Mouse (Mus musculus): ENCODE measurements around the gene Ghrh. TPM values are rescaled to one million over a fixed set of nuclear protein-coding genes. Genes with fewer than 3 reads are reported as not detected.

Gene Ghrh
- total and polyA plus RNA-seq, 2 experiments from 2014 or later, result not detected

GRCm38 (mm10) chr2:157349121-157349778 lies 1.9 kb upstream of the Ghrh start:
- no peak overlapping the region for H3K4me2 ChIP-seq (ENCODE audit: low read depth, low read length)
- 63% methylated on average over 12 of the region's 12 CpGs for WGBS
- TF ChIP-seq CTCF (IDR thresholded peaks at IDR 0.05; ENCODE audit: low read depth) (no peak), EP300 (IDR thresholded peaks at IDR 0.05; ENCODE audit: low read depth) (no peak)
- no peak for DNase-seq (ENCODE audit: low spot score)
- no peaks in the 10 kb centered on the region for H3K36me3 ChIP-seq (replicated peaks; ENCODE audit: control insufficient read depth, insufficient read depth, low read length)
- no peaks in the 10 kb centered on the region for H3K4me1 ChIP-seq (ENCODE audit: control insufficient read depth, insufficient read depth)
- no peak for ATAC-seq (ENCODE audit: insufficient read depth, low read depth)
- no peak overlapping the region for H3K27ac ChIP-seq (ENCODE audit: low read depth)
- no peaks in the 10 kb centered on the region for H3K9me3 ChIP-seq (replicated peaks; ENCODE audit: control insufficient read depth, low read length)
- H3K9ac ChIP-seq (replicated peaks; ENCODE audit: low read depth, low read length), result no peak overlapping the region
- no peak overlapping the region for H3K4me3 ChIP-seq (ENCODE audit: low read depth, low read length)
- no peaks in the 10 kb centered on the region for H3K27me3 ChIP-seq (ENCODE audit: control insufficient read depth, insufficient read depth, low read length)

- H3K9me3 ChIP-seq (replicated peaks; ENCODE audit: control insufficient read depth, low read length), result no peaks in the 10 kb centered on the region
- H3K36me3 ChIP-seq (replicated peaks; ENCODE audit: control insufficient read depth, insufficient read depth, low read length), result no peaks in the 10 kb centered on the region
- 0 out of 2 replicates have a peak, but pooled peaks cover 7% of the 10 kb centered on the region for H3K27me3 ChIP-seq (ENCODE audit: control insufficient read depth, insufficient read depth, low read length)
- H3K4me3 ChIP-seq (ENCODE audit: low read depth, low read length), result no peak overlapping the region
- DNase-seq (ENCODE audit: low spot score), result no peak
- 78% methylated on average over 6 of the region's 6 CpGs for WGBS
- H3K4me1 ChIP-seq (ENCODE audit: control insufficient read depth, insufficient read depth), result no peaks in the 10 kb centered on the region
- TF ChIP-seq EP300 (IDR thresholded peaks at IDR 0.05; ENCODE audit: low read depth) (no peak), CTCF (IDR thresholded peaks at IDR 0.05; ENCODE audit: low read depth) (no peak)
- H3K27ac ChIP-seq (ENCODE audit: low read depth), result no peak overlapping the region
- no peak overlapping the region for H3K4me2 ChIP-seq (ENCODE audit: low read depth, low read length)
- no peak for ATAC-seq (ENCODE audit: insufficient read depth, low read depth)
- no peak overlapping the region for H3K9ac ChIP-seq (replicated peaks; ENCODE audit: low read depth, low read length)
Measured at GRCm38 (mm10) chr2:157343337-157343736, 4.0 kb downstream of the Ghrh start.

GRCm38 (mm10) chr2:157342328-157342926 lies 4.9 kb downstream of the Ghrh start:
- no peak overlapping the region for H3K27ac ChIP-seq (ENCODE audit: low read depth)
- no peak for DNase-seq (ENCODE audit: low spot score)
- H3K4me2 ChIP-seq (ENCODE audit: low read depth, low read length), result no peak overlapping the region
- H3K9me3 ChIP-seq (replicated peaks; ENCODE audit: control insufficient read depth, low read length), result no peaks in the 10 kb centered on the region
- no peak for ATAC-seq (ENCODE audit: insufficient read depth, low read depth)
- 0 out of 2 replicates have a peak, but pooled peaks cover 7% of the 10 kb centered on the region for H3K27me3 ChIP-seq (ENCODE audit: control insufficient read depth, insufficient read depth, low read length)
- no peak overlapping the region for H3K9ac ChIP-seq (replicated peaks; ENCODE audit: low read depth, low read length)
- no peak overlapping the region for H3K4me3 ChIP-seq (ENCODE audit: low read depth, low read length)
- TF ChIP-seq EP300 (IDR thresholded peaks at IDR 0.05; ENCODE audit: low read depth) (no peak), CTCF (IDR thresholded peaks at IDR 0.05; ENCODE audit: low read depth) (no peak)
- WGBS, result 51% methylated on average over 5 of the region's 5 CpGs
- no peaks in the 10 kb centered on the region for H3K36me3 ChIP-seq (replicated peaks; ENCODE audit: control insufficient read depth, insufficient read depth, low read length)
- H3K4me1 ChIP-seq (ENCODE audit: control insufficient read depth, insufficient read depth), result no peaks in the 10 kb centered on the region

- WGBS, result 36% methylated on average over 11 of the region's 11 CpGs
- DNase-seq (ENCODE audit: low spot score) (peak; percentile 27), ATAC-seq (ENCODE audit: insufficient read depth, low read depth) (no peak)
Measured at GRCm38 (mm10) chr2:157341554-157342270, 5.6 kb downstream of the Ghrh start.

GRCm38 (mm10) chr2:157340221-157340741 lies 7.0 kb downstream of the Ghrh start:
- no peak overlapping the region for H3K27ac ChIP-seq (ENCODE audit: low read depth)
- TF ChIP-seq CTCF (IDR thresholded peaks at IDR 0.05; ENCODE audit: low read depth), result no peak
- TF ChIP-seq EP300 (IDR thresholded peaks at IDR 0.05; ENCODE audit: low read depth), result no peak
- H3K4me1 ChIP-seq (ENCODE audit: control insufficient read depth, insufficient read depth), result no peaks in the 10 kb centered on the region
- H3K9ac ChIP-seq (replicated peaks; ENCODE audit: low read depth, low read length), result no peak overlapping the region
- no peak for DNase-seq (ENCODE audit: low spot score)
- 0 out of 2 replicates have a peak, but pooled peaks cover 7% of the 10 kb centered on the region for H3K27me3 ChIP-seq (ENCODE audit: control insufficient read depth, insufficient read depth, low read length)
- H3K36me3 ChIP-seq (replicated peaks; ENCODE audit: control insufficient read depth, insufficient read depth, low read length), result no peaks in the 10 kb centered on the region
- no peaks in the 10 kb centered on the region for H3K9me3 ChIP-seq (replicated peaks; ENCODE audit: control insufficient read depth, low read length)
- no peak overlapping the region for H3K4me3 ChIP-seq (ENCODE audit: low read depth, low read length)
- peak; percentile 13; the same call in 1 of the 2 replicates for ATAC-seq (ENCODE audit: insufficient read depth, low read depth)
- no peak overlapping the region for H3K4me2 ChIP-seq (ENCODE audit: low read depth, low read length)
- 39% methylated on average over 7 of the region's 7 CpGs for WGBS

More at GRCm38 (mm10) chr2:157341554-157342270, 5.6 kb downstream of the Ghrh start:
- no peaks in the 10 kb centered on the region for H3K4me1 ChIP-seq (ENCODE audit: control insufficient read depth, insufficient read depth)
- TF ChIP-seq CTCF (IDR thresholded peaks at IDR 0.05; ENCODE audit: low read depth), result peak; percentile 80
- TF ChIP-seq EP300 (IDR thresholded peaks at IDR 0.05; ENCODE audit: low read depth), result no peak
- H3K9me3 ChIP-seq (replicated peaks; ENCODE audit: control insufficient read depth, low read length), result no peaks in the 10 kb centered on the region
- no peak overlapping the region for H3K27ac ChIP-seq (ENCODE audit: low read depth)
- 0 out of 2 replicates have a peak, but pooled peaks cover 7% of the 10 kb centered on the region for H3K27me3 ChIP-seq (ENCODE audit: control insufficient read depth, insufficient read depth, low read length)
- H3K36me3 ChIP-seq (replicated peaks; ENCODE audit: control insufficient read depth, insufficient read depth, low read length), result no peaks in the 10 kb centered on the region
- no peak overlapping the region for H3K4me2 ChIP-seq (ENCODE audit: low read depth, low read length)
- H3K9ac ChIP-seq (replicated peaks; ENCODE audit: low read depth, low read length), result no peak overlapping the region
- no peak overlapping the region for H3K4me3 ChIP-seq (ENCODE audit: low read depth, low read length)

All from heart, postnatal 0 days (tissue).